Mouse (Mus musculus) kidney, postnatal 36 days (tissue): ENCODE results near the gene Vmn2r91.
"Not testable (repeated sequence)": the region's sequence is repeated elsewhere in the genome, so short reads cannot be mapped to it uniquely, and the experiment has no call there.

Source experiments
- DNase-seq, 2 experiments: peaks; one replicate each; pipeline ENCODE4 v3.0.0; 2021 to 2022; ENCODE audit warnings: mixed read lengths in 2 of 2

Gene Vmn2r91

DNA sequence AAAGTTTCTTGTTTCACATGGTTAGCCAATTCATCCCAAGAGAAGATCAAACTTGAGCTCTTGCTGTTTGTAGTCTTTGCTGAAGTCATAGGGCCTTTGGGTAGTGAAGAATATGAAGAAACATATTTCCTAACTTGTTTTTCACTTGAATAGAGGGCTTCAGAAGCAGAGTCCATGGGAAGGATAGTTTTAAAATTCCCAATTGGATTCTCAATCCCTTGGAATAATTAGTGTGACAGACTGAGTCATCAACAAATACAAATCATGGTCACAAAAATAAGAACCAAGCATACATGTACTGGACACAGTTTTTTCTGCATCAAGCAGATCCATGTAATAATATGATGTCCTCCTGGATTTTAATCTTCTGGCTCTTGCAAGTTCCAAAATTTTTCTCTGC, at the start of gene Vmn2r91:
Vmn2r91 (plus strand) TSS at position 301 of the 400 bp plus-strand sequence.
- DNase-seq: not testable (repeated sequence)

GRCm38 (mm10) chr17:18049124-18049523, 35.7 kb upstream of the Vmn2r91 start, which contains the start of gene Vmn2r124:
Vmn2r124 (plus strand) TSS chr17:18049424.
- DNase-seq: no peak

GRCm38 (mm10) chr17:18095626-18096025, 10.8 kb downstream of the Vmn2r91 start:
- DNase-seq: not testable (repeated sequence)

DNA sequence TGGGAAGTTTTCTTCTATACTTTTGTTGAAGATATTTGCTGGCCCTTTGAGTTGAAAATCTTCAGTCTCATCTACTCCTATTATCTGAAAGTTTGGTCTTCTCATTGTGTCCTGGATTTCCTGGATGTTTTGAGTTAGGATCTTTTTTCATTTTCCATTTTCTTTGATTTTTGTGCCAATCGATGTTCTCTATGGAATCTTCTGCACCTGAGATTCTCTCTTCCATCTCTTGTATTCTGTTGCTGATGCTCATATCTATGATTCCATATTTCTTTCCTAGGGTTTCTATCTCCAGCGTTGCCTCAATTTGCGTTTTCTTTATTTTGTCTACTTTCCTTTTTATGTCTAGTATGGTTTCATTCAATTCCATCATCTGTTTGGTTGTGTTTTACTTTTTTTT, 17.4 kb downstream of the Vmn2r91 start:
- not testable (repeated sequence) for DNase-seq

DNA sequence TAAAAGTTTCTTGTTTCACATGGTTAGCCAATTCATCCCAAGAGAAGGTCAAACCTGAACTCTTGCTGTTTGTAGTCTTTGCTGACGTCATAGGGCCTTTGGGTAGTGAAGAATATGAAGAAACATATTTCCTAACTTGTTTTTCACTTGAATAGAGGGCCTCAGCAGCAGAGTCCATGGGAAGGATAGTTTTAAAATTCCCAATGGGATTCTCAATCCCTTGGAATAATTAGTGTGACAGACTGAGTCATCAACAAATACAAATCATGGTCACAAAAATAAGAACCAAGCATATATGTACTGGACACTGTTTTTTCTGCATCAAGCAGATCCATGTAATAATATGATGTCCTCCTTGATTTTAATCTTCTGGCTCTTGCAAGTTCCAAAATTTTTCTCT, 66.8 kb downstream of the Vmn2r91 start, which contains the start of gene Vmn2r92:
Vmn2r92 (plus strand) TSS at position 301 of the 400 bp plus-strand sequence.
- not testable (repeated sequence) for DNase-seq

DNA sequence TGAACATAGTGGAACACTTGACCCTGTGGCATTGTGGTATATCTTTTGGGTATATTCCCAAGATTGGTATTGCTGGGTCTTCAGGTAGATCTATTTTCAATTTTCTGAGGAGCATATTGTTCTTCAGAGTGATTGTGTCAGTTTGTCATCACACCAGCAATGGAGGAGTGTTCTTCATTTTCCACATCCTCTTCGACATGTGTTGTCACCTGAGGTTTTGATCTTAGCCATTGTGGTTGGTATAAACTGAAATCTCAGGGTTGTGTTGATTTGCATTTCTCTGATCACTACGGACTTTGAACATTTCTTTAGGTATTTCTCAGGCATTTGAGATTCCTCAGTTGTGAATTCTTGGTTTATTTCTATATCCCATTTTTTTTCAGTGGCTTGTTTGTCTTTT, 76.4 kb downstream of the Vmn2r91 start:
- DNase-seq: not testable (repeated sequence)
